Mouse (Mus musculus): ENCODE measurements around the gene Ndufb7. TPM values are rescaled to one million over a fixed set of nuclear protein-coding genes. Genes with fewer than 3 reads are reported as not detected.

The Ndufb7 gene
- polyA plus RNA-seq, 1 experiment from 2014 or later = 214 TPM

Other genes with a start within 250 kb of the Ndufb7 start
- gene Elmod2, start 234.2 kb upstream of the Ndufb7 start, polyA plus RNA-seq (2015; fragmentation: Nextera tagmentation; extraction: Ambion mirVana) = 5.8 and 6.4 TPM in 2 replicates
- gene Mgat4d, start 218.2 kb upstream of the Ndufb7 start, polyA plus RNA-seq (2015; fragmentation: Nextera tagmentation; extraction: Ambion mirVana) = not detected in 2 replicates
- 0.20 and 0.30 TPM in 2 replicates for gene Clgn, start 176.8 kb upstream of the Ndufb7 start, polyA plus RNA-seq (2015; fragmentation: Nextera tagmentation; extraction: Ambion mirVana)
- gene Scoc, start 108.3 kb upstream of the Ndufb7 start, polyA plus RNA-seq (2015; fragmentation: Nextera tagmentation; extraction: Ambion mirVana) = 45.7 and 52.9 TPM in 2 replicates
- gene Olfr370, start 30.9 kb upstream of the Ndufb7 start, polyA plus RNA-seq (2015; fragmentation: Nextera tagmentation; extraction: Ambion mirVana) = not detected in 2 replicates
- gene Tecr, start 41.3 kb downstream of the Ndufb7 start, polyA plus RNA-seq (2015; fragmentation: Nextera tagmentation; extraction: Ambion mirVana) = 323 and 347 TPM in 2 replicates
- gene Dnajb1, start 41.5 kb downstream of the Ndufb7 start, polyA plus RNA-seq (2015; fragmentation: Nextera tagmentation; extraction: Ambion mirVana) = 50.1 and 51.7 TPM in 2 replicates
- gene Gipc1, start 86.0 kb downstream of the Ndufb7 start, polyA plus RNA-seq (2015; fragmentation: Nextera tagmentation; extraction: Ambion mirVana) = 47.0 and 48.6 TPM in 2 replicates
- 0.12 and 0.53 TPM in 2 replicates for gene Ptger1, start 100.0 kb downstream of the Ndufb7 start, polyA plus RNA-seq (2015; fragmentation: Nextera tagmentation; extraction: Ambion mirVana)
- gene Pkn1, start 132.5 kb downstream of the Ndufb7 start, polyA plus RNA-seq (2015; fragmentation: Nextera tagmentation; extraction: Ambion mirVana) = 9.6 and 9.8 TPM in 2 replicates
- 149 and 167 TPM in 2 replicates for gene Ddx39, start 148.5 kb downstream of the Ndufb7 start, polyA plus RNA-seq (2015; fragmentation: Nextera tagmentation; extraction: Ambion mirVana)
- gene Adgre5, start 174.7 kb downstream of the Ndufb7 start, polyA plus RNA-seq (2015; fragmentation: Nextera tagmentation; extraction: Ambion mirVana) = 16.2 and 18.3 TPM in 2 replicates

Measured in liver, embryonic 16.5 days (tissue).